Mouse (Mus musculus): ENCODE data around the gene Tmed4.

- no peak for TF ChIP-seq CTCF (IDR thresholded peaks at IDR 0.05; ENCODE audit: borderline replicate concordance, insufficient read depth, low read length)
- TF ChIP-seq POLR2A (IDR thresholded peaks at IDR 0.05; ENCODE audit: low read depth, low read length): peak; percentile 91
Observed at GRCm38 (mm10) chr11:6291401-6292115, 16.9 kb upstream of the Tmed4 start, which contains the start of gene Ogdh.
